Mouse (Mus musculus): Measurements from ENCODE around the gene B4galt3. TPM values are rescaled to one million over a fixed set of nuclear protein-coding genes. Genes with fewer than 3 reads are reported as not detected.
"Not testable (repeated sequence)": the region's sequence is repeated elsewhere in the genome, so short reads cannot be mapped to it uniquely, and the experiment has no call there.

B4galt3 gene
- polyA plus RNA-seq, 1 experiment from 2014 or later = 107 TPM

GRCm38 (mm10) chr1:171295063-171295402 is 24.9 kb downstream of the B4galt3 start:
- Histone ChIP-seq H3K4me3 (peak overlapping the region; percentile 74), H3K27me3 (peaks cover 17% of the 10 kb centered on the region; the same call in 1 of the 2 replicates), H3K4me2 (replicated peaks) (peak overlapping the region; percentile 65), H3K9me3 (no peaks in the 10 kb centered on the region), H3K36me3 (no peaks in the 10 kb centered on the region), H3K9ac (replicated peaks) (peak overlapping the region; percentile 85), H3K4me1 (peaks cover 9% of the 10 kb centered on the region), H3K27ac (replicated peaks) (peak overlapping the region; percentile 93)
- peak; percentile 39 for ATAC-seq (replicated peaks)
- WGBS = 19% methylated on average over 3 of the region's 3 CpGs

GRCm38 (mm10) chr1:171298226-171298625 is 28.1 kb downstream of the B4galt3 start:
- WGBS = 65% methylated on average over 3 of the region's 3 CpGs
- no peak overlapping the region for H3K9ac ChIP-seq (replicated peaks)
- no peak for ATAC-seq (replicated peaks)
- peaks cover 17% of the 10 kb centered on the region; the same call in 1 of the 2 replicates for H3K27me3 ChIP-seq
- no peaks in the 10 kb centered on the region for H3K36me3 ChIP-seq
- peaks cover 8% of the 10 kb centered on the region for H3K4me1 ChIP-seq
- H3K4me2 ChIP-seq (replicated peaks) = no peak overlapping the region
- no peaks in the 10 kb centered on the region for H3K9me3 ChIP-seq
- no peak overlapping the region for H3K4me3 ChIP-seq
- H3K27ac ChIP-seq (replicated peaks) = no peak overlapping the region

DNA sequence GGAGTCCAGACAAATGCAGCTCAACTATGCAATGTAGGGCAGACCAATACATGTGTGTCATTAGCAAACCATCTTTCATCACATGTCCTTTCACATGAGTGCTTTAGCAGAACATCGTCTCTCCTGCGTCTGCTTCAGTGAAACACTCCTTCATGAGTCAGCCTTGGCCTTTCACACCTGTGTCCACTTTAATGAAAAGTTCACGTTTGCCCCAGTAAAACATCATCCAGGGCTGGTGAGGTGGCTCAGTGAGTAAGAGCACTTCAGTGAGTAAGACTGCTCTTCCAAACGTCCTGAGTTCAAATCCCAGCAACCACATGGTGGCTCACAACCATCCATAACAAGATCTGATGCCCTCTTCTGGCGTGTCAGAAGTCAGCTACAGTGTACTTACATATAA is 36.0 kb downstream of the B4galt3 start:
- not testable (repeated sequence) for H3K9ac ChIP-seq (replicated peaks); H3K4me3 ChIP-seq; H3K27me3 ChIP-seq; H3K27ac ChIP-seq (replicated peaks); H3K9me3 ChIP-seq; H3K4me1 ChIP-seq; H3K36me3 ChIP-seq; H3K4me2 ChIP-seq (replicated peaks); ATAC-seq (replicated peaks)
- WGBS = 73% methylated on average over 5 of the region's 5 CpGs

DNA sequence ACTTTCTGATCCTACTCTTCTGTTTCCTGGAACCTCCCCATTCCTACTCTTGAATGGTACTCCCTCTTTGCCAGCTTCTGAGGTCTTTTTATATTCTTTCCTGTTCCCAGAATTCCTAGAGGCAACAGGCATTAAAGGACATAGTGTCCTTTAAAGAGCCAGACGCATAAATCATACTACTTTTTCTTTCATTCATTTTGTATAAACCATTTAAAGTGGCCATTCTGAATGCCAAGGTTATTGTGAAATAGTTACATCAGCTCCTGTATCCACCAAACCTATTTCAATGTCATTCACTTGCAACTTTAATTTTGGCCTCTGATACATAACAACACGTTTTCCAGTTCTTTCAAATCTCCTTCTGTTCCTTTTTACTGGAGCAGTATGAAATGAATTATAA is 39.2 kb downstream of the B4galt3 start:
- H3K4me1 ChIP-seq = no peaks in the 10 kb centered on the region
- 78% methylated on average over 2 of the region's 2 CpGs for WGBS
- H3K9ac ChIP-seq (replicated peaks) = no peak overlapping the region
- no peak overlapping the region for H3K4me2 ChIP-seq (replicated peaks)
- no peak overlapping the region for H3K4me3 ChIP-seq
- H3K27ac ChIP-seq (replicated peaks) = no peak overlapping the region
- no peak for ATAC-seq (replicated peaks)
- H3K27me3 ChIP-seq = no peaks in the 10 kb centered on the region
- H3K9me3 ChIP-seq = no peaks in the 10 kb centered on the region
- H3K36me3 ChIP-seq = no peaks in the 10 kb centered on the region

DNA sequence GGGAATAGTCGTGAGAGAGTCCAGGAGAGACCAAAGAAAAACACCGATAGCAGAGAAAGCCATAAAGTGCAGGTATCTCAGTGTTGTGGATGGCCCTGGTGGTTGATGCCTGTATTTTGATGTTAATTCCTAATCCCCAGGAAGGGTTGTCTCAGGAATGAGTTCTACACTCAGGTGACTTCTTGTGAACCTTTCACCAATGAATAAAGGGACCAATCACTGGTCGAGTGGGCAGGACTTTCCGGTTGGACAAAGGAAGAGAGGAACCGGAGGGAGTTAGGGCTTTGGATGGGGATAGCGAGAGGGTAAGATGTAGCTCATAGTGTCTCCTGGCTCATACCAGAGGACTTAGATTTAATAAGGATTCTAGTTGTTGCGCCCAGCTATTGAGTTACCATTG is 49.6 kb downstream of the B4galt3 start:
- no peaks in the 10 kb centered on the region for H3K4me1 ChIP-seq
- no peak overlapping the region for H3K4me2 ChIP-seq (replicated peaks)
- no peak overlapping the region for H3K9ac ChIP-seq (replicated peaks)
- H3K9me3 ChIP-seq = no peaks in the 10 kb centered on the region
- no peaks in the 10 kb centered on the region for H3K36me3 ChIP-seq
- H3K27ac ChIP-seq (replicated peaks) = no peak overlapping the region
- H3K4me3 ChIP-seq = no peak overlapping the region
- no peaks in the 10 kb centered on the region for H3K27me3 ChIP-seq
- no peak for ATAC-seq (replicated peaks)
- WGBS = 9% methylated on average over 7 of the region's 7 CpGs

- Histone ChIP-seq H3K27me3 (no peaks in the 10 kb centered on the region), H3K36me3 (0 out of 2 replicates have a peak, but pooled peaks cover 3% of the 10 kb centered on the region), H3K4me3 (no peak overlapping the region), H3K27ac (replicated peaks) (no peak overlapping the region), H3K4me1 (no peaks in the 10 kb centered on the region), H3K4me2 (replicated peaks) (no peak overlapping the region), H3K9me3 (no peaks in the 10 kb centered on the region), H3K9ac (replicated peaks) (no peak overlapping the region)
- no peak for ATAC-seq (replicated peaks)
- 12% methylated on average over 5 of the region's 5 CpGs for WGBS
Observed at GRCm38 (mm10) chr1:171320151-171320550, 50.0 kb downstream of the B4galt3 start.

DNA sequence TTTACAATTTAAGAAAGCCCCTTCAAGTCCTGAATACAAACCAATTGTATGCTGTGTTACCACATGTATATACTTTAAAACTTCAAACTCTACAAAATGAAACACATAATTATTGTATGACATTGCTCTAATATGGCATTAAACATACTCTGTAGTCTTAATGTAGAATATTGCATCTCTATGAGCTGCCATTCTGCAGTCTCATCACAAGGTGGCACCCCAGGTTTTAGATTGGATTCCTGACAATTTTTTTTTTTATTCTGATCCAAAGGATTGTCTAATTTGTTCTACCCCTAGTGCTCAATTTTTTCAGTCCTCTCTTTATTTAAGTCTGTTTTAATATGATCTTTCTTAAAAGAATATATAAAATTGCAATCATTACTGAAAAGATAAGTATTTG is 51.3 kb downstream of the B4galt3 start:
- ATAC-seq (replicated peaks) = no peak
- H3K4me2 ChIP-seq (replicated peaks) = no peak overlapping the region
- no peaks in the 10 kb centered on the region for H3K9me3 ChIP-seq

GRCm38 (mm10) chr1:171322012-171322411 is 51.9 kb downstream of the B4galt3 start:
- no peak overlapping the region for H3K4me3 ChIP-seq
- no peak overlapping the region for H3K9ac ChIP-seq (replicated peaks)
- no peak for ATAC-seq (replicated peaks)
- peaks cover 10% of the 10 kb centered on the region for H3K4me1 ChIP-seq
- H3K36me3 ChIP-seq = 0 out of 2 replicates have a peak, but pooled peaks cover 3% of the 10 kb centered on the region
- H3K9me3 ChIP-seq = no peaks in the 10 kb centered on the region
- WGBS = 79% methylated on average over 1 of the region's 1 CpGs
- no peak overlapping the region for H3K4me2 ChIP-seq (replicated peaks)
- H3K27ac ChIP-seq (replicated peaks) = no peak overlapping the region
- H3K27me3 ChIP-seq = no peaks in the 10 kb centered on the region

More for the DNA sequence above, 51.3 kb downstream of the B4galt3 start:
- Histone ChIP-seq H3K27ac (replicated peaks) (no peak overlapping the region), H3K4me1 (peaks cover 6% of the 10 kb centered on the region), H3K9ac (replicated peaks) (no peak overlapping the region), H3K36me3 (0 out of 2 replicates have a peak, but pooled peaks cover 3% of the 10 kb centered on the region), H3K4me3 (no peak overlapping the region), H3K27me3 (no peaks in the 10 kb centered on the region)

GRCm38 (mm10) chr1:171325571-171325970 is 55.4 kb downstream of the B4galt3 start:
- ATAC-seq (replicated peaks) = no peak
- Histone ChIP-seq H3K27me3 (no peaks in the 10 kb centered on the region), H3K4me2 (replicated peaks) (no peak overlapping the region), H3K36me3 (0 out of 2 replicates have a peak, but pooled peaks cover 3% of the 10 kb centered on the region), H3K4me3 (no peak overlapping the region), H3K4me1 (peaks cover 29% of the 10 kb centered on the region), H3K27ac (replicated peaks) (no peak overlapping the region), H3K9ac (replicated peaks) (no peak overlapping the region), H3K9me3 (no peaks in the 10 kb centered on the region)
- WGBS = 90% methylated on average over 2 of the region's 2 CpGs

Other genes with a start within 250 kb of the B4galt3 start
- 8.7 and 8.8 TPM in 2 replicates for gene Fcgr3, start 205.4 kb upstream of the B4galt3 start, polyA plus RNA-seq (2015; fragmentation: Nextera tagmentation; extraction: Ambion mirVana)
- 4.0 and 10.3 TPM in 2 replicates for gene Cfap126, start 156.4 kb upstream of the B4galt3 start, polyA plus RNA-seq (2015; fragmentation: Nextera tagmentation; extraction: Ambion mirVana)
- 211 and 213 TPM in 2 replicates for gene Sdhc, start 119.7 kb upstream of the B4galt3 start, polyA plus RNA-seq (2015; fragmentation: Nextera tagmentation; extraction: Ambion mirVana)
- 0.23 TPM in 1 of 2 replicates, not detected in the other for gene Mpz, start 119.6 kb upstream of the B4galt3 start, polyA plus RNA-seq (2015; fragmentation: Nextera tagmentation; extraction: Ambion mirVana)
- 7.1 and 9.8 TPM in 2 replicates for gene Pcp4l1, start 74.1 kb upstream of the B4galt3 start, polyA plus RNA-seq (2015; fragmentation: Nextera tagmentation; extraction: Ambion mirVana)
- gene Nr1i3, start 56.4 kb upstream of the B4galt3 start, polyA plus RNA-seq (2015; fragmentation: Nextera tagmentation; extraction: Ambion mirVana) = 0.22 and 0.38 TPM in 2 replicates
- 42.0 and 46.6 TPM in 2 replicates for gene Tomm40l, start 47.8 kb upstream of the B4galt3 start, polyA plus RNA-seq (2015; fragmentation: Nextera tagmentation; extraction: Ambion mirVana)
- gene Apoa2, start 45.3 kb upstream of the B4galt3 start, polyA plus RNA-seq (2015; fragmentation: Nextera tagmentation; extraction: Ambion mirVana) = 1.8 and 4.2 TPM in 2 replicates
- gene Fcer1g, start 36.0 kb upstream of the B4galt3 start, polyA plus RNA-seq (2015; fragmentation: Nextera tagmentation; extraction: Ambion mirVana) = 19.6 and 22.0 TPM in 2 replicates
- gene Adamts4, start 19.9 kb upstream of the B4galt3 start, polyA plus RNA-seq (2015; fragmentation: Nextera tagmentation; extraction: Ambion mirVana) = 8.1 and 8.3 TPM in 2 replicates
- gene Ndufs2, start 18.9 kb upstream of the B4galt3 start, polyA plus RNA-seq (2015; fragmentation: Nextera tagmentation; extraction: Ambion mirVana) = 215 and 221 TPM in 2 replicates
- gene Ppox, start 10.9 kb downstream of the B4galt3 start, polyA plus RNA-seq (2015; fragmentation: Nextera tagmentation; extraction: Ambion mirVana) = 46.5 and 53.1 TPM in 2 replicates
- 132 and 135 TPM in 2 replicates for gene Usp21, start 17.7 kb downstream of the B4galt3 start, polyA plus RNA-seq (2015; fragmentation: Nextera tagmentation; extraction: Ambion mirVana)
- gene Ufc1, start 24.7 kb downstream of the B4galt3 start, polyA plus RNA-seq (2015; fragmentation: Nextera tagmentation; extraction: Ambion mirVana) = 105 and 110 TPM in 2 replicates
- gene Dedd, start 58.8 kb downstream of the B4galt3 start, polyA plus RNA-seq (2015; fragmentation: Nextera tagmentation; extraction: Ambion mirVana) = 56.6 and 57.3 TPM in 2 replicates
- gene Nit1, start 75.3 kb downstream of the B4galt3 start, polyA plus RNA-seq (2015; fragmentation: Nextera tagmentation; extraction: Ambion mirVana) = 57.8 and 62.0 TPM in 2 replicates
- 146 and 149 TPM in 2 replicates for gene Pfdn2, start 75.3 kb downstream of the B4galt3 start, polyA plus RNA-seq (2015; fragmentation: Nextera tagmentation; extraction: Ambion mirVana)
- 3.8 and 4.0 TPM in 2 replicates for gene Klhdc9, start 90.5 kb downstream of the B4galt3 start, polyA plus RNA-seq (2015; fragmentation: Nextera tagmentation; extraction: Ambion mirVana)
- gene Nectin4, start 99.8 kb downstream of the B4galt3 start, polyA plus RNA-seq (2015; fragmentation: Nextera tagmentation; extraction: Ambion mirVana) = 0.49 and 0.74 TPM in 2 replicates
- 0.61 and 0.71 TPM in 2 replicates for gene Arhgap30, start 118.6 kb downstream of the B4galt3 start, polyA plus RNA-seq (2015; fragmentation: Nextera tagmentation; extraction: Ambion mirVana)
- gene Usf1, start 141.0 kb downstream of the B4galt3 start, polyA plus RNA-seq (2015; fragmentation: Nextera tagmentation; extraction: Ambion mirVana) = 229 and 235 TPM in 2 replicates
- gene Tstd1, start 148.5 kb downstream of the B4galt3 start, polyA plus RNA-seq (2015; fragmentation: Nextera tagmentation; extraction: Ambion mirVana) = 12.3 and 13.0 TPM in 2 replicates
- gene F11r, start 167.2 kb downstream of the B4galt3 start, polyA plus RNA-seq (2015; fragmentation: Nextera tagmentation; extraction: Ambion mirVana) = 9.6 and 10.1 TPM in 2 replicates
- 31.8 and 32.8 TPM in 2 replicates for gene Alyref2, start 233.2 kb downstream of the B4galt3 start, polyA plus RNA-seq (2015; fragmentation: Nextera tagmentation; extraction: Ambion mirVana)